Mouse (Mus musculus): ENCODE measurements at regions not wholly inside any gene's neighbourhood (a gene's known extent, or its start where the extent isn't known, plus 50 kb on each side); places are given as distances from the start of the nearest gene placed in this dataset.

DNA sequence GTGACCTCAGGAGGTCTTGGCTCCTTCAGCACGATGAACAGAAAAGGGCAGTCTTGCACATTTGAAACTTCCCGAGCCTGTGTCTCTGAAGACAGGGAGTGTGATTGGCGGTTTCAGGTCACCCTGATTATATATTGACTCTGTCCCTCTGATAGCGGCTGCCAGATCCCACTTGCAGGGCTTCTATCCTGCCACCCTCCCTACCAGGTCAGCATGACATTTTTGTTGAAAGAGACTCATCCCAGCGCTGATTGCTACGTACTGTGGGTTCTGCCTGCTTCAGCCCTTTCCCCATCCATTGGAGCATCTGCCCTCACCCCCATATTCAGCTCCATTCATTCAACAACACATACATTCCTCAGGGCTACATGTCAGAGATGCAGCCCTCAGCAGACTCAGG, 466.7 kb downstream of the Etnk1 start:
- no peak overlapping the region for H3K4me3 ChIP-seq
- intact Hi-C loops (cut with DNase I): no loop called here
- H3K4me1 ChIP-seq (ENCODE audit: control insufficient read depth, insufficient read depth, low read length): no peaks in the 10 kb centered on the region
- no peak for TF ChIP-seq EP300 (IDR thresholded peaks at IDR 0.05; ENCODE audit: insufficient read depth, low read depth, low read length)
- no peak for TF ChIP-seq POLR2A (IDR thresholded peaks at IDR 0.05; ENCODE audit: insufficient read depth, low read depth, low read length)
- TF ChIP-seq CTCF (IDR thresholded peaks at IDR 0.05): no peak
- WGBS: 82% methylated on average over 6 of the region's 6 CpGs
- DNase-seq: no peak
- no peak overlapping the region for H3K9ac ChIP-seq (ENCODE audit: low read depth, low read length)
- H3K27ac ChIP-seq: no peak overlapping the region
- no peaks in the 10 kb centered on the region for H3K36me3 ChIP-seq (ENCODE audit: control insufficient read depth, insufficient read depth, low read length)
- H3K79me2 ChIP-seq (replicated peaks; ENCODE audit: control insufficient read depth, insufficient read depth, low read length): no peaks in the 10 kb centered on the region
- H3K27me3 ChIP-seq (ENCODE audit: control insufficient read depth, insufficient read depth, low read length): no peaks in the 10 kb centered on the region

DNA sequence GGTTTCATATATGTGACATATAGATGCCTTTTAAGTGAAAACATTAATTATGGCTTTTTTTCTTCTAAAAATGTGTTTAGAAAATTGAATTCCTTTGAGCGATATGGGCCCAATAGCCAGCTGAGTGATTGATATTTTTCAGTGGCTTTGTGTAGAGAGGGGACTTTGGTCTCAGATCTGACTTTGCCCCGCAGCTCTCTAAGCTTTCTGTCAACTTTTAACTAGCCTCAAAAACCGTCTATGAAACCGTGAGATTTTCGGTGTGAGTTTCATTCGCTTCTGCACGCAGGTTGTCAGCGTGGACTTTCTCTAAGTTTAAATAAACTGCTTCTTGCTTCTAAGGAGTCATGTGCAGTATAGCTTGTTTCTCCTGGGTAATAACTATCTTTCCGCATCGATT, 467.3 kb downstream of the Etnk1 start:
- H3K4me1 ChIP-seq (ENCODE audit: control insufficient read depth, insufficient read depth, low read length): no peaks in the 10 kb centered on the region
- TF ChIP-seq CTCF (IDR thresholded peaks at IDR 0.05) (no peak), EP300 (IDR thresholded peaks at IDR 0.05; ENCODE audit: insufficient read depth, low read depth, low read length) (no peak), POLR2A (IDR thresholded peaks at IDR 0.05; ENCODE audit: insufficient read depth, low read depth, low read length) (no peak)
- no peaks in the 10 kb centered on the region for H3K27me3 ChIP-seq (ENCODE audit: control insufficient read depth, insufficient read depth, low read length)
- intact Hi-C loops (cut with DNase I): no loop called here
- H3K79me2 ChIP-seq (replicated peaks; ENCODE audit: control insufficient read depth, insufficient read depth, low read length): no peaks in the 10 kb centered on the region
- no peak for DNase-seq
- H3K27ac ChIP-seq: no peak overlapping the region
- H3K36me3 ChIP-seq (ENCODE audit: control insufficient read depth, insufficient read depth, low read length): no peaks in the 10 kb centered on the region
- WGBS: 76% methylated on average over 10 of the region's 10 CpGs
- H3K9ac ChIP-seq (ENCODE audit: low read depth, low read length): no peak overlapping the region
- H3K4me3 ChIP-seq: no peak overlapping the region

DNA sequence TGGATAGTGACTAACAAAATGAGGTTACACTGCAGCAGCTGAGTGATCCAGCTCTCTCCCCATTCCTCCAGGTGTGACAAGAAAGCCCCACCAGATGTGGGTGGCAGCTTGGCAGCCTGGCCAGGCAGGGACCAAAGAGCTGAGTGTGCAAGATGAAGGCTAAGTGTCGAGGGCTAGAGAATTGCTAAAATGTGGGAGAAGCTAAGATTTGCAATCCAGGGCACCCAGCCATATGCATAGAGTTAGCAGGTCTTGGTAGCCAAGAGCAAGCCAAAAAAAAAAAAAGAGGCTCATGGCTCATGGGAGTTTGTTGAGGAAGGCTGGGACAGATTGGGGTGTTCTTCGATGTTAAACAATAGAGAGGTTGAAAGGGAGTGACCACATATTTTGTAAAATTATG, 468.0 kb downstream of the Etnk1 start:
- Histone ChIP-seq H3K79me2 (replicated peaks; ENCODE audit: control insufficient read depth, insufficient read depth, low read length) (no peaks in the 10 kb centered on the region), H3K9ac (ENCODE audit: low read depth, low read length) (no peak overlapping the region), H3K27me3 (ENCODE audit: control insufficient read depth, insufficient read depth, low read length) (no peaks in the 10 kb centered on the region), H3K4me3 (no peak overlapping the region), H3K27ac (no peak overlapping the region), H3K36me3 (ENCODE audit: control insufficient read depth, insufficient read depth, low read length) (no peaks in the 10 kb centered on the region), H3K4me1 (ENCODE audit: control insufficient read depth, insufficient read depth, low read length) (no peaks in the 10 kb centered on the region)
- TF ChIP-seq POLR2A (IDR thresholded peaks at IDR 0.05; ENCODE audit: insufficient read depth, low read depth, low read length) (no peak), CTCF (IDR thresholded peaks at IDR 0.05) (no peak), EP300 (IDR thresholded peaks at IDR 0.05; ENCODE audit: insufficient read depth, low read depth, low read length) (no peak)
- intact Hi-C loops (cut with DNase I): no loop called here
- WGBS: 68% methylated on average over 2 of the region's 2 CpGs
- DNase-seq: no peak

DNA sequence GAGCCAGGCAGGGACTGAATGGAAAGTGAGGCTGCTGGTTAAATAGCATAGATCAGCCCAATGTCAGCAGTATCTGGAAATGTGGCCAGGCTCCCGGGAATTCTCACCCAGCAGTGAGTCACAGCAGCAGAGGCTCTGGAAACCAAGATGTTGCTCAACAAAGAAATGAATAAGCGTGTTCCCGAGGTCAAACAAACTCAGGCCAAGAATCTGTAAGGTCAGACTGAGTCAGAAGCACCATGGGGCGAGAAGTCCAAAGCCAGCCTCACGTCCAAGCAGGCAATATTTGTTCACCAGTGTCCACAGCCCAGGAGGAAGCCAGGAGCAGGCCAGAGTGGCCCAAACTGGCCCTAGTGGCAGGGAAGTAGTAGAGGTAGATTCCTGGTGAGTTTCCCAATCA, 473.6 kb downstream of the Etnk1 start:
- Histone ChIP-seq H3K27ac (no peak overlapping the region), H3K4me1 (ENCODE audit: control insufficient read depth, insufficient read depth, low read length) (no peaks in the 10 kb centered on the region), H3K9ac (ENCODE audit: low read depth, low read length) (no peak overlapping the region), H3K27me3 (ENCODE audit: control insufficient read depth, insufficient read depth, low read length) (no peaks in the 10 kb centered on the region), H3K79me2 (replicated peaks; ENCODE audit: control insufficient read depth, insufficient read depth, low read length) (no peaks in the 10 kb centered on the region), H3K4me3 (no peak overlapping the region), H3K36me3 (ENCODE audit: control insufficient read depth, insufficient read depth, low read length) (no peaks in the 10 kb centered on the region)
- intact Hi-C loops (cut with DNase I): no loop called here
- DNase-seq: peak; percentile 40 to 69
- WGBS: 62% methylated on average over 5 of the region's 5 CpGs
- TF ChIP-seq CTCF (IDR thresholded peaks at IDR 0.05): no peak
- no peak for TF ChIP-seq POLR2A (IDR thresholded peaks at IDR 0.05; ENCODE audit: insufficient read depth, low read depth, low read length)
- no peak for TF ChIP-seq EP300 (IDR thresholded peaks at IDR 0.05; ENCODE audit: insufficient read depth, low read depth, low read length)

DNA sequence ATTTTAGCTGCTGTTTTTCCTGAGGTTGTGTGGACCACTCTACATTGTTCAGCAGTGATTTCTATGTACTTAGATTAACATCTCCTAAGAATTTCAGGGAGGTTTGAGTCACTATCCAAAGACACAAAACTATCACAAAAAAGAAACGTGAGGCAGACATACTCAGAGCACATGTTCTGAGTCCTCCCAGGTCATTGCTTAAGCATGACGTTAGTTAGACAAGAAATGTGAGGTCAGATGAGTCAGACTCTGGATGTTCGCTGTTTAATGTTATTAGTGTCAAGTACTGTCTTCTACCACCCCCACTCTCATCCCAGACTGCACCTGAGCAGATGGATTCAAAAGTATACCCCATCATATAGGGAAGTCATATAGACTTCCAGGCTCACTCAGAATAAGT, 475.0 kb downstream of the Etnk1 start:
- Histone ChIP-seq H3K36me3 (ENCODE audit: control insufficient read depth, insufficient read depth, low read length) (no peaks in the 10 kb centered on the region), H3K79me2 (replicated peaks; ENCODE audit: control insufficient read depth, insufficient read depth, low read length) (no peaks in the 10 kb centered on the region), H3K4me1 (ENCODE audit: control insufficient read depth, insufficient read depth, low read length) (no peaks in the 10 kb centered on the region), H3K9ac (ENCODE audit: low read depth, low read length) (no peak overlapping the region), H3K27me3 (ENCODE audit: control insufficient read depth, insufficient read depth, low read length) (no peaks in the 10 kb centered on the region), H3K27ac (no peak overlapping the region), H3K4me3 (no peak overlapping the region)
- TF ChIP-seq EP300 (IDR thresholded peaks at IDR 0.05; ENCODE audit: insufficient read depth, low read depth, low read length): no peak
- no peak for TF ChIP-seq POLR2A (IDR thresholded peaks at IDR 0.05; ENCODE audit: insufficient read depth, low read depth, low read length)
- no peak for TF ChIP-seq CTCF (IDR thresholded peaks at IDR 0.05)
- WGBS: 71% methylated on average over 3 of the region's 3 CpGs
- intact Hi-C loops (cut with DNase I): no loop called here
- DNase-seq: no peak

DNA sequence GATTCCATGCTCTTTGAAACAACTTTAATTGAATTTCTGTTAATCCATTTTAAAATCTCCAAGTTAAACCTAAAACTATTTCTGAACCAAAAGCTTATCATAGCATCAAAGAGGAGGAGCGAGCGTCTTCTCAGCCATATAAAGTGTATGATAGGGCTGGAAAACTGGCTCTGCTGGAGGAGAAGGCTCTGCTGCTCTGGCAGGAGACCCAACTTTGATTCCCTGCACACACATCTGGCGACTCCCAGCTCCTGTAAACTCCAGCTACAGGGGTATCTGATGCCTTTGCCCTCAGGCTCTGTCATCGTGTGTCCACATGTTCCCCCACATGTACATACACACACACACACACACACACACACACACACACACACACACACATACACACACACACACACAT, 479.0 kb downstream of the Etnk1 start:
- intact Hi-C loops (cut with DNase I): no loop called here
- no peaks in the 10 kb centered on the region for H3K79me2 ChIP-seq (replicated peaks; ENCODE audit: control insufficient read depth, insufficient read depth, low read length)
- H3K27ac ChIP-seq: no peak overlapping the region
- no peak overlapping the region for H3K4me3 ChIP-seq
- no peaks in the 10 kb centered on the region for H3K27me3 ChIP-seq (ENCODE audit: control insufficient read depth, insufficient read depth, low read length)
- WGBS: 71% methylated on average over 4 of the region's 4 CpGs
- no peak overlapping the region for H3K9ac ChIP-seq (ENCODE audit: low read depth, low read length)
- no peak for DNase-seq
- no peaks in the 10 kb centered on the region for H3K4me1 ChIP-seq (ENCODE audit: control insufficient read depth, insufficient read depth, low read length)
- H3K36me3 ChIP-seq (ENCODE audit: control insufficient read depth, insufficient read depth, low read length): no peaks in the 10 kb centered on the region
- no peak for TF ChIP-seq EP300 (IDR thresholded peaks at IDR 0.05; ENCODE audit: insufficient read depth, low read depth, low read length)
- no peak for TF ChIP-seq CTCF (IDR thresholded peaks at IDR 0.05)
- no peak for TF ChIP-seq POLR2A (IDR thresholded peaks at IDR 0.05; ENCODE audit: insufficient read depth, low read depth, low read length)
